Mouse (Mus musculus): ENCODE measurements around the gene Pla2g2d. TPM values are rescaled to one million over a fixed set of nuclear protein-coding genes. Genes with fewer than 3 reads are reported as not detected.

Pla2g2d gene
- polyA plus RNA-seq, 1 experiment from 2014 or later = 0.05 TPM

- Histone ChIP-seq H3K27me3 (replicated peaks) (no peaks in the 10 kb centered on the region), H3K27ac (no peak overlapping the region), H3K4me1 (no peaks in the 10 kb centered on the region), H3K4me3 (no peak overlapping the region), H3K4me2 (no peak overlapping the region), H3K9me3 (replicated peaks) (no peaks in the 10 kb centered on the region), H3K9ac (no peak overlapping the region), H3K36me3 (no peaks in the 10 kb centered on the region)
- 78% methylated on average over 6 of the region's 6 CpGs for WGBS (ENCODE audit: insufficient replicate concordance)
- no peak for ATAC-seq
Observed at GRCm38 (mm10) chr4:138752603-138753002, 22.9 kb upstream of the Pla2g2d start.

GRCm38 (mm10) chr4:138753608-138754007 is 21.9 kb upstream of the Pla2g2d start:
- H3K4me2 ChIP-seq = no peak overlapping the region
- 70% methylated on average over 3 of the region's 3 CpGs for WGBS (ENCODE audit: insufficient replicate concordance)
- no peak overlapping the region for H3K4me3 ChIP-seq
- ATAC-seq = no peak
- H3K27me3 ChIP-seq (replicated peaks) = no peaks in the 10 kb centered on the region
- no peaks in the 10 kb centered on the region for H3K36me3 ChIP-seq
- H3K27ac ChIP-seq = no peak overlapping the region
- no peaks in the 10 kb centered on the region for H3K9me3 ChIP-seq (replicated peaks)
- H3K4me1 ChIP-seq = no peaks in the 10 kb centered on the region
- H3K9ac ChIP-seq = no peak overlapping the region

- WGBS (ENCODE audit: insufficient replicate concordance) = 53% methylated on average over 9 of the region's 9 CpGs
- Histone ChIP-seq H3K27ac (no peak overlapping the region), H3K4me3 (no peak overlapping the region), H3K9me3 (replicated peaks) (no peaks in the 10 kb centered on the region), H3K4me1 (no peaks in the 10 kb centered on the region), H3K9ac (no peak overlapping the region), H3K36me3 (no peaks in the 10 kb centered on the region), H3K27me3 (replicated peaks) (no peaks in the 10 kb centered on the region), H3K4me2 (no peak overlapping the region)
- no peak for ATAC-seq
Observed at GRCm38 (mm10) chr4:138754432-138754831, 21.1 kb upstream of the Pla2g2d start.

GRCm38 (mm10) chr4:138755439-138755838 is 20.1 kb upstream of the Pla2g2d start:
- Histone ChIP-seq H3K4me2 (no peak overlapping the region), H3K27me3 (replicated peaks) (no peaks in the 10 kb centered on the region), H3K4me3 (no peak overlapping the region), H3K27ac (no peak overlapping the region), H3K4me1 (no peaks in the 10 kb centered on the region), H3K9ac (no peak overlapping the region), H3K9me3 (replicated peaks) (no peaks in the 10 kb centered on the region), H3K36me3 (no peaks in the 10 kb centered on the region)
- ATAC-seq = no peak
- WGBS (ENCODE audit: insufficient replicate concordance) = 53% methylated on average over 4 of the region's 4 CpGs

- Histone ChIP-seq H3K27me3 (replicated peaks) (no peaks in the 10 kb centered on the region), H3K9ac (no peak overlapping the region), H3K4me3 (no peak overlapping the region), H3K27ac (no peak overlapping the region), H3K36me3 (no peaks in the 10 kb centered on the region), H3K4me1 (no peaks in the 10 kb centered on the region), H3K9me3 (replicated peaks) (no peaks in the 10 kb centered on the region), H3K4me2 (no peak overlapping the region)
- no peak for ATAC-seq
- WGBS (ENCODE audit: insufficient replicate concordance) = 76% methylated on average over 11 of the region's 11 CpGs
Observed at GRCm38 (mm10) chr4:138755983-138756382, 19.6 kb upstream of the Pla2g2d start.

GRCm38 (mm10) chr4:138757416-138757815 is 18.1 kb upstream of the Pla2g2d start, which contains the start of gene Pla2g2f:
Pla2g2f (minus strand) TSS chr4:138757626.
- Histone ChIP-seq H3K9ac (no peak within 1 kb of the TSS), H3K36me3 (no peaks in the 10 kb centered on the region), H3K4me2 (no peak within 1 kb of the TSS), H3K4me1 (no peaks in the 10 kb centered on the region), H3K9me3 (replicated peaks) (no peaks in the 10 kb centered on the region), H3K27ac (no peak within 1 kb of the TSS), H3K4me3 (no peak within 1 kb of the TSS), H3K27me3 (replicated peaks) (no peaks in the 10 kb centered on the region)
- WGBS (ENCODE audit: insufficient replicate concordance) = 72% methylated on average over 8 of the region's 8 CpGs
- ATAC-seq = no peak

GRCm38 (mm10) chr4:138762266-138762665 is 13.3 kb upstream of the Pla2g2d start:
- no peak overlapping the region for H3K9ac ChIP-seq
- no peak for ATAC-seq
- no peaks in the 10 kb centered on the region for H3K9me3 ChIP-seq (replicated peaks)
- H3K4me3 ChIP-seq = no peak overlapping the region
- no peak overlapping the region for H3K27ac ChIP-seq
- H3K36me3 ChIP-seq = no peaks in the 10 kb centered on the region
- H3K4me2 ChIP-seq = no peak overlapping the region
- 0 out of 2 replicates have a peak, but pooled peaks cover 3% of the 10 kb centered on the region for H3K27me3 ChIP-seq (replicated peaks)
- 38% methylated on average over 9 of the region's 9 CpGs for WGBS (ENCODE audit: insufficient replicate concordance)
- no peaks in the 10 kb centered on the region for H3K4me1 ChIP-seq

GRCm38 (mm10) chr4:138771970-138772369 is 3.6 kb upstream of the Pla2g2d start:
- WGBS (ENCODE audit: insufficient replicate concordance) = 63% methylated on average over 10 of the region's 10 CpGs
- H3K4me2 ChIP-seq = no peak overlapping the region
- H3K27ac ChIP-seq = no peak overlapping the region
- H3K4me1 ChIP-seq = no peaks in the 10 kb centered on the region
- H3K27me3 ChIP-seq (replicated peaks) = 0 out of 2 replicates have a peak, but pooled peaks cover 10% of the 10 kb centered on the region
- H3K4me3 ChIP-seq = no peak overlapping the region
- H3K36me3 ChIP-seq = no peaks in the 10 kb centered on the region
- H3K9me3 ChIP-seq (replicated peaks) = no peaks in the 10 kb centered on the region
- ATAC-seq = no peak
- no peak overlapping the region for H3K9ac ChIP-seq

GRCm38 (mm10) chr4:138772386-138772785 is 3.1 kb upstream of the Pla2g2d start:
- WGBS (ENCODE audit: insufficient replicate concordance) = 62% methylated on average over 5 of the region's 5 CpGs
- H3K4me2 ChIP-seq = no peak overlapping the region
- H3K4me3 ChIP-seq = no peak overlapping the region
- H3K9ac ChIP-seq = no peak overlapping the region
- H3K9me3 ChIP-seq (replicated peaks) = no peaks in the 10 kb centered on the region
- H3K4me1 ChIP-seq = no peaks in the 10 kb centered on the region
- H3K27ac ChIP-seq = no peak overlapping the region
- ATAC-seq = no peak
- 0 out of 2 replicates have a peak, but pooled peaks cover 10% of the 10 kb centered on the region for H3K27me3 ChIP-seq (replicated peaks)
- no peaks in the 10 kb centered on the region for H3K36me3 ChIP-seq

- Histone ChIP-seq H3K27me3 (replicated peaks) (peaks cover 17% of the 10 kb centered on the region; the same call in 1 of the 2 replicates), H3K9ac (no peak overlapping the region), H3K27ac (no peak overlapping the region), H3K36me3 (no peaks in the 10 kb centered on the region), H3K4me1 (no peaks in the 10 kb centered on the region), H3K9me3 (replicated peaks) (no peaks in the 10 kb centered on the region), H3K4me3 (no peak overlapping the region), H3K4me2 (no peak overlapping the region)
- WGBS (ENCODE audit: insufficient replicate concordance) = 36% methylated on average over 20 of the region's 20 CpGs
- ATAC-seq = no peak
Observed at GRCm38 (mm10) chr4:138777417-138778407, 2.2 kb downstream of the Pla2g2d start.

- WGBS (ENCODE audit: insufficient replicate concordance) = 72% methylated on average over 5 of the region's 5 CpGs
- no peak for ATAC-seq
- H3K4me3 ChIP-seq = no peak overlapping the region
- no peak overlapping the region for H3K4me2 ChIP-seq
- H3K9me3 ChIP-seq (replicated peaks) = no peaks in the 10 kb centered on the region
- H3K4me1 ChIP-seq = no peaks in the 10 kb centered on the region
- no peak overlapping the region for H3K9ac ChIP-seq
- no peaks in the 10 kb centered on the region for H3K36me3 ChIP-seq
- no peak overlapping the region for H3K27ac ChIP-seq
- peaks cover 20% of the 10 kb centered on the region; the same call in 1 of the 2 replicates for H3K27me3 ChIP-seq (replicated peaks)
Observed at GRCm38 (mm10) chr4:138780300-138780699, 4.8 kb downstream of the Pla2g2d start.

GRCm38 (mm10) chr4:138782098-138782497 is 6.6 kb downstream of the Pla2g2d start:
- no peak overlapping the region for H3K4me2 ChIP-seq
- H3K9ac ChIP-seq = no peak overlapping the region
- H3K27ac ChIP-seq = no peak overlapping the region
- peaks cover 15% of the 10 kb centered on the region; the same call in 1 of the 2 replicates for H3K27me3 ChIP-seq (replicated peaks)
- no peaks in the 10 kb centered on the region for H3K36me3 ChIP-seq
- H3K9me3 ChIP-seq (replicated peaks) = no peaks in the 10 kb centered on the region
- WGBS (ENCODE audit: insufficient replicate concordance) = 67% methylated on average over 6 of the region's 6 CpGs
- no peak for ATAC-seq
- no peaks in the 10 kb centered on the region for H3K4me1 ChIP-seq
- no peak overlapping the region for H3K4me3 ChIP-seq

Measured in liver, embryonic 12.5 days (tissue).